Mouse (Mus musculus) heart, postnatal 10 days (tissue): ENCODE measurements around the gene Exoc6. TPM values are rescaled to one million over a fixed set of nuclear protein-coding genes. Genes with fewer than 3 reads are reported as not detected.
"Not testable (repeated sequence)": the region's sequence is repeated elsewhere in the genome, so short reads cannot be mapped to it uniquely, and the experiment has no call there.

Experiments
- DNase-seq, 2 experiments: peaks; one replicate each; pipeline ENCODE4 v3.0.0; 2021
- intact Hi-C: fragments of 180-260 bp; cut with DNase I; formaldehyde crosslinking; loops from one replicate; pipeline ENCODE4 v1.15.1; 2025
- total RNA-seq, 2 experiments: library from RNA; stranded (reverse); gene quantifications; 2 replicates each; pipeline ENCODE4 v1.2.3; 2021

The Exoc6 gene
- 10 to 100 TPM; 28.0 to 29.4 TPM for total RNA-seq

GRCm38 (mm10) chr19:37550101-37551039 is at the start of gene Exoc6:
TSS of gene Exoc6 (plus strand) at chr19:37550418.
- DNase-seq: peak; percentile 82 to 84
- intact Hi-C loops: no loop called here

- no peak for DNase-seq
- intact Hi-C loops: no loop called here
Measured at GRCm38 (mm10) chr19:37502996-37503395, 47.2 kb upstream of the Exoc6 start.

GRCm38 (mm10) chr19:37506066-37506465 is 44.2 kb upstream of the Exoc6 start:
- DNase-seq: no peak

GRCm38 (mm10) chr19:37506614-37507013 is 43.6 kb upstream of the Exoc6 start:
- intact Hi-C loops: loop anchor here (5.0 kb wide), 1 partner anchor 69 kb away; no protein-coding TSS in a partner anchor

More at GRCm38 (mm10) chr19:37506066-37506465, 44.2 kb upstream of the Exoc6 start:
- intact Hi-C loops: loop anchor here (5.0 kb wide), 1 partner anchor 69 kb away; no protein-coding TSS in a partner anchor

GRCm38 (mm10) chr19:37509725-37510124 is 40.5 kb upstream of the Exoc6 start:
- intact Hi-C loops: loop anchor here (1.0 to 5.0 kb wide), 2 partner anchors 72 to 91 kb away; no protein-coding TSS in a partner anchor
- peak; percentile 76 to 87 for DNase-seq

More at GRCm38 (mm10) chr19:37506614-37507013, 43.6 kb upstream of the Exoc6 start:
- DNase-seq: peak; percentile 25 to 33

DNA sequence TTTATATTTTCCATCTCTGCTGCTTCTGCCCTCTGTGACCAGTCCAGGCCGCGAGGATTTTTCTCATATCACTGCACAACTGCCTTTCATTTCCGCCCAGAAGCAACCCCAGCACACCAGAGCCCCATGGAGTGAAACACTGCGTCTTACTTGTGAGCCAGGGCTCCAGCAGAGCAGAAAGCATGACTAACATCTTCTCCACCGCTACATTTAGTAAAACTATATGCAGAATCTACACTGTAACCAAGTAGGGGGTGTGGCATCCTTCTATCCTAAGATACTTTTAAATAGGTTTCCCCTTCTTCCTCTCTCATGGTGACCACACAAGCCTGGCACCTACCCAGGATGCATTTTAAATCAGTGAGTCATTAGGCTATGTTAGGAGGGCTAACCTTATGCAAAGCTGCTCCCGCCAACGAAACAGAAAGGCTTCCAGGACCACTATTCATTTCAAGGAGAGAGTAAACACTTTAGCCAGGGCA is 35.4 kb upstream of the Exoc6 start:
- peak in 1 of 2 experiments; percentile 34 for DNase-seq
- intact Hi-C loops: no loop called here

- DNase-seq: no peak
- intact Hi-C loops: no loop called here
Measured at GRCm38 (mm10) chr19:37517419-37517818, 32.8 kb upstream of the Exoc6 start.

DNA sequence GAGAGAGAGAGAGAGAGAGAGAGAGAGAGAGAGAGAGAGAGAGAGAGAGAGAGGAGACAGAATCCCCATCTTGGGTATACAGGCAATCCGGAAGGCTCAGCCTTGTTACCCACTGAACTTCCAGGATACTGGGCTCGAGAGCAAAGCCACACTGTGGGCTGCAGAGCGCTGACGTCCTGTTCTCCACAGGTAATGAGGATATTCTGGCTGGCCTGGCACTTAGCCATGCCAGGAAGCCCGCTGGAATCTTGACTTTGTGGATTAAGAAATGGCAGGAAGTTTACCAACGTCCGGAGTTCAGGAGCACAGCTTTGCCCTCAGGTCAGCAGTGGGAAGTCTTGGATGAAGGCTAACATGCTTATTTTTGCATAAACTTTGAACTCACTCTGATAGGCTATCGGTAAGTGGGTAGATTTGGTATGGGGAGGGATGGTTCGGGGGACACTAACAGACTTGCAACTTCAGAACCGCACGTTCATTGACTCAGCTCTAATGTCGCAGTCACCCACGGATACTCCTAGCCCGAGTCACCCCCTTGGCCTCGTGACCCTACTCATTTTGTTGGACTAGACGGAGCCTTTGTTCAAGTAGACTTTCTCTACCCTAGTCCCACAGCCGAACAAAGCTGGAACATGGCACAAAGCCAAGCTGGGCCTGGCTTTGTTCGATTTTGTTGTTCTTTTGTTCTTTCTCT is 29.3 kb upstream of the Exoc6 start:
- intact Hi-C loops: no loop called here
- no peak for DNase-seq

GRCm38 (mm10) chr19:37521434-37521781 is 28.8 kb upstream of the Exoc6 start:
- intact Hi-C loops: no loop called here
- no peak for DNase-seq

GRCm38 (mm10) chr19:37523280-37524062 is 26.7 kb upstream of the Exoc6 start:
- intact Hi-C loops: no loop called here
- DNase-seq: no peak

GRCm38 (mm10) chr19:37525925-37526324 is 24.3 kb upstream of the Exoc6 start:
- no peak for DNase-seq
- intact Hi-C loops: no loop called here

- intact Hi-C loops: no loop called here
- DNase-seq: no peak
Measured at GRCm38 (mm10) chr19:37526768-37527167, 23.4 kb upstream of the Exoc6 start.

DNA sequence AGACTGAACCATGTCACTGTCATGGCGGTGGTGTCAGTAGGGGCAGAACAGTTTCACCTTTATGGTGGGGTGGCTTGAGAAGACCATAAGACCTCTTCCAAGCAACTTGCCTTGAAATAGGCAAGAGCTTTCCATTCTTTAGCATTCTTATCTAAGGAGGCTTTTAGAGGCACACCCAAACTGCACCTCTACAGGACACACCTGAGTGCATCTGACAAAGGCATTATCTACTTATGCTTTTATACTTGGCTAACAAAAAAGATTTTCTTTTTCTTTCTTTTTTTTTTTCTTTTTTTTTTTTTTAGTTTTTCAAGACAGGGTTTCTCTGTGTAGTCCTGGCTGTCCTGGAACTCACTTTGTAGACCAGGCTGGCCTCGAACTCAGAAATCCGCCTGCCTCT is 22.5 kb upstream of the Exoc6 start:
- intact Hi-C loops, DNase-seq: not testable (repeated sequence)

GRCm38 (mm10) chr19:37528581-37528980 is 21.6 kb upstream of the Exoc6 start:
- intact Hi-C loops: no loop called here
- no peak for DNase-seq

GRCm38 (mm10) chr19:37529296-37529695 is 20.9 kb upstream of the Exoc6 start:
- no peak for DNase-seq
- intact Hi-C loops: no loop called here

GRCm38 (mm10) chr19:37529975-37530515 is 20.2 kb upstream of the Exoc6 start:
- DNase-seq: peak; percentile 43 to 76
- intact Hi-C loops: loop anchor here (1.0 kb wide), 1 partner anchor 33 kb away; no protein-coding TSS in a partner anchor

- intact Hi-C loops: loop anchor here (1.0 kb wide), 1 partner anchor 33 kb away; no protein-coding TSS in a partner anchor
- DNase-seq: no peak
Measured at GRCm38 (mm10) chr19:37530601-37531000, 19.6 kb upstream of the Exoc6 start.

DNA sequence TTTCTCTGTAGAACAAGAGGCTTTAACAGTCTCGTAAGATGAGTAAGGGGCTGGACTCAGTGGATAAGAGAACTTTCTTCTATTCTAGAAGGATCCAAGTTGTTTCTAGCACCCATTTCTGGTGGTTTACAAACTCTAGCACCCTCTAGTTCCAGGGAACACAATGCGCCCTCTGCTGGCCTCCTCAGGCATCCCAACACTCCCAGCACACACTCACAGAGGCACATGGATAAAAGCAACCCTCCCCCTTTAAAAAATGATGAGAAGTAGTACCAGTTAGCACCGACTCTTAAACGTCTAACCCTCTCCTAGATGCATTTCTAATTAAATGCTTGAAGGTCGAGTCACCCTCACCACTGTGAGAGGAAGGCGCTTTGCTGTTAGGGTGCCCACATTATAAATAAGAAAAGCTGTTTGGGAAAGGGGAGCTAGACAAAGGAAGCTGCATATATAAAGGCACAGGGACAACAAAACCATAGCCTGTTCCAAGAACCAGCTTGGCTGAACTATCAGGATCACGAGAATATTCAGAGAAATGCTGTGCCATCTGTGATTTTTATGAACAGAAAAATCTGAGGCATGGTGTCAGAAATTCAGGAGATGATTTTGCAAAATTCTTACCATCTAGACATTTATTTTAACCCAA is 18.9 kb upstream of the Exoc6 start:
- DNase-seq: no peak

GRCm38 (mm10) chr19:37533196-37533595 is 17.0 kb upstream of the Exoc6 start:
- DNase-seq: no peak
- intact Hi-C loops: no loop called here

More for the DNA sequence above, 18.9 kb upstream of the Exoc6 start:
- intact Hi-C loops: no loop called here
